Mouse (Mus musculus) gastrocnemius, postnatal 25 days (tissue): ENCODE data around the gene Pecr. TPM values are rescaled to one million over a fixed set of nuclear protein-coding genes. Genes with fewer than 3 reads are reported as not detected.
"Not testable (repeated sequence)": the region's sequence is repeated elsewhere in the genome, so short reads cannot be mapped to it uniquely, and the experiment has no call there.

ENCODE experiments used
- DNase-seq: peaks from one replicate; pipeline ENCODE4 v3.0.0; 2022
- total RNA-seq, 2 experiments: library from RNA; stranded (reverse); gene quantifications; 1 replicate in 1 of 2; 2 replicates in 1 of 2; pipeline ENCODE4 v1.2.3; 2021

Pecr gene
- total RNA-seq, 2 experiments from 2014 or later: 19.1 to 20.7 TPM

DNA sequence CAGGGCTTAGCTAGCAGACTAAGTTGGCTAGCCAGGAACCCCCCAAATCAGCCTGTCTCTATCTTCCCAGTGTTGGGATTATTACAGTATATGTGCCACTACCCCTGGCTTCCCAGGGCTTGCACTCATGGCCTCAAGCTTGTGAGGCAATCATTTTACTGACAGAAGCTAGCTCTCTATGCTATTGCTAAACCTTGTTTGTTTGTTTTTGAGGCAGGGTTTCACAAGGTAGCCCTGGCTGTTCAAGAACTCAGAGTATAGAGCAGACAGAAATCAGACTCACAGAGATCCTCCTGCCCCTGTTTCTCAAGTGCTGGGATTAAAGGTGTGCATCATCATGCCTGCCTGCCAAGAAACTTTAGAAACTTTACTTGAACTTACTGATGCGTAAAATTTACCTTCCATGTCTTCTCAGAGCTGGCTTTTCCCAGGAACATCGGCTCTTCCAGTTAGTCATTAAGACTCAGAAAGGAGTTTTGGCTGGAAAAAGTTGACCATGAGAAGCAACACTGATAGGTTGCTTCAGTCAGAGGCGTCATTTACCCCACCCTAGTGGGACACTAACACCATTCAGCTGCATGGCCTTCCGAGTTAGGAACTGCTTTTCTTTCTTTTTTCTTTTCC, 4.5 kb upstream of the Pecr start:
- DNase-seq: no peak

DNA sequence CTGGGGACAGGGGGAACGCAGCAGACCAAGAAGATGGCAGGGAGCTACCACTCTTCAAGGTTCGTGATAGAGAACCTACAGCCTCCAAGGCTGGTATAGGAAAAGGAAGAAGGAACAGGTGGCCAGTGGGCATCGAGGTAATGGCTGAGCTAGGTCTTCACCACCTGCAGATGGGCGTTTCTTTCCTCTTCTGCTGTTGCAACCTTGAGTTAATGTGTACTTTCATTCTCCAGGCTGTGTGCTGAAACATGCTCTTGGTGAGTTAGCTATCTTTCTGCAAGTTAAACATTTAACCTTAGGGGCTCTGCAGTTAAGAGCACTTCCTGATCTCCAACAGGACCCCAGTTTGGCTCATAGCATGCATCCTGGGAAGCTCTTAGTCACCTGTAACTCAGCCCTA, 3.8 kb upstream of the Pecr start:
- DNase-seq: no peak

DNA sequence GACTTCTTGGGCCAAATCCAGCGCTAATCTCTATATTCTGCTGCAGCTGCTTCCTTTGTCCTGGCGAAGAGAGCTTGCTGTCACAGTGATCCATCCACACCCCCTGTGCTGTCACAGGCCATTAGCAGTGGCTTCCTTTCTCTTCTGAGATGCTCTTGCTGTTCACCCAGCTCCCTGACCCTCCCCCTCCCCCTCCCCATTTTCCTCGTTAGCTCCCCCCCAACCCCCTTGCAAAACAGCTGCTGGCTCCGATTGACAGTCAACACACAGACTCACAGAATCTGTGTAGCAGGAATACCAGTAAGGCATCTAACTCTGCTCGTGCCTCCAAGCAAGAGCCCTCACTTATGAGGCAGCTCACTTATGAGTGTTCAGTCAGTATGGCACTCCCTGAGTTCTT, 2.8 kb upstream of the Pecr start:
- no peak for DNase-seq

DNA sequence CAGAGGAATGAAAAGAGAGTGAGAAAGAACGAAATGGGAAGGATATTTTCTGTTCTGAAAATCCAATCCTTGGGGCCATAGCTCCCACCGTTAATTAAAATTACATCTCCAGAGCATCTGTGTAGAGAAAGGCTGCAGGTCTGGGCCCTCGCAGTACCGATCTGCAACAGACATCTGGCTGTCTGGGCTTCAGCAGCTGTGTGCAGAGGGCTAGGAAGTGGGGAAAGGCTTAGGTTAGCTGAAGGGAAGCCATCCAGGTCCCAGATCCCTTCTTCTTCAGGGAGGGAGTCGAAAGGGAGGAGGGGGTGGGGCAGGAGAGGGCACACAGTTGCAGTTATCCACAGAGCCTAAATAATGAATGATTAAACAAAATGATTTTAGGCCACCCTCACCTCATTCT, 425 bp upstream of the Pecr start:
- DNase-seq: no peak

DNA sequence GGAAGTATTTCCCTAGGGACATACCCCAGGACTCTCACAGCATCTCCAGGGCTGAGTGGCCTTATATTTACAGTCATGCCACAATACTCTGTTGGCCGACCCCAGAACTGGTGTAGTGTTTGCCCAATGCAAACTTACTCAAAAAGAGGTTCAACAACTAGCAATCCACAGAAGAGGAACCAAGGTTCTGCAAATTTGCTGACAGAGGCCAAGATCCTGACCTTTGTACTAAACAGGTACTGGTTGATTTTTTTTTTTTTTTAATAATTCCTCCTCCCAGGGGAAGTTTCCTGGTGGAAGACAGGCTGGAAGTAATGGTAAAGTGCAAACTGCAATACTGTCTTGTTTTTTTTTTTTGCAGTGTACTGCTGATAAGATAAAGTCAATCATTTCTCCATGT, 1.5 kb downstream of the Pecr start:
- DNase-seq: no peak

DNA sequence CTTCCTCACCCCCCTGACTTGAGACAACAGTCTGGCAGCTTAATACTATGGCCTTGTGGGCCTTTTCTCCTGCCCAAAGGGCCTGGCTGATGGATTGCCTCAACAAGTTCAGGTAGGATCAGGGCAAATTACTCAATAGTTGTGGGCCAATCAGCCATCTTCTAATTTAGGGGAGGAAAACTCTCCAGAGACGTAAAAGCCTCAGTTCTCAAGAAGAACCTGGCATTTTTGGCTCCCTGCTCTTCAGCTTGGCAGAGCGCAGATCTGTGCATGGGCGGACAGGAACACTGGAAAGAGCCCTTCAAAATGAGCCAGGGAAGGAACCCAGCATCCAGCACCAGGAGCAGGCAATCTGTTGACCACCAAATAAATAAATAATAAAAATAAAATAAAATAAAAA, 6.0 kb downstream of the Pecr start:
- DNase-seq: no peak

DNA sequence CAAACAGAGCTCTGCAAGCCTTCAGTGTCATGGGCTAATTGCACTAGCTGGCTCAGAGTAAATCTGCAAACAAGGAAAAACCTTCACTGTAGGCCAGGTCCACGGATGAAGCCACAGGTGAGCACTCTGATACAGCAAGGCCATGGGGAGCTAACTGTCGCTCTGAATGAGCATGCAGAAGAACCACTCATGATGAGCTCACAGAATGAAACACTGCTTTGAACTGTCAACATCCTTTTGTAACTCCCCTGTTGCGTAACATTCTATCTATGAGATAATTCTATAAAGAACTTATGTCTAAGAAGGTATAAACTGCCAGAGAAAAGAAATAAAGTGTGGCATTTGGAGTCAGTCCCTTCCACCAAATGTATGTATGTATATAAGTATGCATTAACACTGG, 21.0 kb downstream of the Pecr start:
- DNase-seq: no peak

DNA sequence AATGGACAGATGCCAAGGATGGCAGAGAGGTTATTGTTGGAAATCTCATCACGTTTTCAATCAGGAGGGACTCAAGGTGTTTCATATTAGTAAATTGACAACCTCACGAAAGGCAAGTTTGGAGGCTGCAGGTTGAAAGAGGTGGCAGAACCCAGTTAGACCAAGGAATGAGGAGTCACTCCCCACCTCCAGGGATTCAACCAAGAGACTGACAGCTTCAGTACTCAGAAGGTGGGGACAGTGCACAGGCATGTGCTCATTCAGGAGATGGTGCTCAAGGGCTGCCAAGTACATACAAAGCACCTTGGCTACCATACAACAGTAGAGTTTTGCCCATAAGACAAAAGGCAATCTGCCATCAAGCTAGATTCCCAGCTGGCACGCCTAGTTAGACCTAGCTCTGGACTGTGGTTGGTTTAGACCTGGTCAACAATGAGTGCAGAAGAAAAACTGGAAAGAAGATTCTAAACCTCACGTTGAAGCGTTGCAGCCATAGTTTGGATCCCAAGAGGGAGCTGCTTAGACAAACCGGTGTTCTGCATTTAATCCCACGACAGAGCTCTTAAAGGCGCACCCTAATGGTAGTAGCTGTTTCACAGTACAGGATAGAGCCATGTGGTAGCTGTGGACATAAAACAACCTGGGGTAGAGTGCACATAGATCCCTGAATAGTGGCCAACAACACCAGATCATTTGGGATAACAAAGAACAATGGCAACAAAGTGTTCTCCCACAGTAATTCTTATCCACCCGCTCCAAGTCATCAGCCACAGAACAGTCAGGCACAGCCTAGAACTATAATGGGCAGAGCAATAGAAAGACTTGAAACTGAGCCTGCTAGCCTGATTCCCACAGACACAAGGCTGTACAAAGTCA, 27.5 kb downstream of the Pecr start:
- DNase-seq: no peak

DNA sequence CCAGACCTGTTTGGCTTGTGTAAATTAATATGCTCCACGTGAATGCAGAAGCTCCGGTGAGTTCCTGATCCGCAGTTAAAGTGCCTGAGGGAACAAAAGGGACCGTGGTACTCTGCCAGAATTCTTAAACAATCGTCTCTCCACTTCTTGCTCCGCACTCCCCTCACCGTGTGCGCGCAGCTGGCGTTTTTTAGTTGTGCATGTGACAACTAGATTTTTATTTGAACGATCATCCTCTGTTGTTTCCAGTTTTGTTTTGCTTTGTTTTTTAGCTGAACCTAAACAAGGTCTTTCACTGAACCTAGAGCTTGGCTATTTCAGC, 28.3 kb downstream of the Pecr start:
- no peak for DNase-seq

DNA sequence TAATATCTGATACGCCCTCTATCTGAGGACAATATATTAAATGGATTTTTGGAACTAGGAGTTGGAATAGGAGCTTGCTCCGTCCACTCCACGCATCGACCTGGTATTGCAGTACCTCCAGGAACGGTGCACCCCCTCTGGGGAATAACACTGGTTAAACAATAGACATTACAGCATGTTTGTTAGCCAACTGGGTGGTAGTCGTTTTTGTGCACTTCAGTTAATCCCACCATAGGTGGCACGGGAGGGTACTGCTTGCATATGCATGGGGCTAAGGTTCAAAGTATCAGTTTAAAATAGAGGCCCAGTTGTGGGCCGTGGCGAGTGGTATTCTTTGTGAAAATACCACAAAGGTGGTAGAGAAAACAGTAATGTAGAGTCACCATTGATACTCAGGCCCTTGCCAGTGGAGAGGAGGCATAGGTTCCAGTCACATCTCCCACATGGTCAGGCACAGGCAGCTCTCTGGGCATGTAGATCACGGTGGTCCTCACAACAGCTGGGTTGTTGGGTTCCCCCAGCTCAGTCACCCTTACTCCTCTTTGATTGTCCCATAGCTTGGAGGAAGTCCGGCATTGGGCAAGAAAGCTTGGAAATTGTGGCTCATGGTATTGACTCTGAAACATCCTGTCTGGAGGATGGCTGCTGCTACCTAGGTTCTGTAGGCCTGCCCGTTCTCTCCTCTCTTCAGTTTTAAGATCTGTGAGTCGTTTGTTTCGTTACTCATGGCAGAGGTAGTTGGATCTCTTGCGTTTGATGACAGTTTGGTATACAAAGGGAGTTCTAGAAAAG, 28.9 kb downstream of the Pecr start:
- no peak for DNase-seq

DNA sequence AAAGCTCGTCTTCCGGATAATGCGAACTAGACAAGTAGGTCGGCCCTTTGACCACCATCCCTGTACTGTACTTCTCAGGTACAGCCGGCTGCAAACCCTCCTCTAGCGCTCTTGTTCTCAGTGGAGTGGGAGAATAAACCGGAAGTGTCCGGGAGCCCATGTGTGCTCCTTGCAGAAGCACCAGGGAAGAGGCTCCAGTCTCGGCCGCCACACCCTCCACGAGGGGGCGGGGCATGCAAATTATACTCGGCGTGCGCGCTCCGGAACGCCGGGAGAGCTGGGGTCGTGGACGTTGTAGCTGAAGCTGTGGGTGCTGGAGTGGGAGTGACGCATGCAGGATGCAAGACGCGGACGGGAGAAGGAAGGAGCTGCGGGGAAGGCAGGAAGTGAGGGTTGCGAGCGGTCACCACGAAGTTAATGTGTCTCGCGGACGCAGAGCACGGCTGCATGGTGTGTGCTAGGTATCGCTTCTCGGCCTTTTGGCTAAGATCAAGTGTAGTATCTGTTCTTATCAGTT, 29.5 kb downstream of the Pecr start:
- DNase-seq: peak; percentile 86

DNA sequence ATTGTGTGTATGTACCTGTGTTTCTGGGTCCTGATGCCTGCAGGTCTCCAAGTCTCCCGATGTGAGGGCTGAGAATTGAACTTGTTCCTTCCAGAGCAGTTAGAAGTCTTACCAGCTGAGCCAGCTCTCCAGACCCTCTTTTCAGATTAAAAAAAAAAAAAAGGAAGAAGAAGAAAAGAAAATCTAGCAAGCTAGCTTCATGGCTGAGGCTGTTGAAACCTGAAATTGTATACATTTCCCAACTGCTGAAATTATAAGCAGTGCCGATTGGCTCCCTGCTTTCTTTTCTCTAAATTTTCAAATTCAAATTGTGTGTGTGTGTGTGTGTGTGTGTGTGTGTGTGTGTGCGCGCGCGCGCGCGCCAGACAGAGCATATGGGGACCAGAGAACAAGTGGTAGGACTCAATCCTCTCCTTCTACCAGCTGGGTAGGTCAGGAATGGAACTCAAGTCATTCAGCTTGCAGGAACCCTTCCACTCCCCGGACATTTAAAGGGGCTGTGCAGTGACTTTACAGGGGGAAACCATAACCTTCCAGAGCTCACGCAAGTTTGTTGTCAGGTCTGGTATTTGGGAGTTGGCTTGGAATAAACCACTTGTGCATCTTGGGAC, 30.1 kb downstream of the Pecr start:
- no peak for DNase-seq

DNA sequence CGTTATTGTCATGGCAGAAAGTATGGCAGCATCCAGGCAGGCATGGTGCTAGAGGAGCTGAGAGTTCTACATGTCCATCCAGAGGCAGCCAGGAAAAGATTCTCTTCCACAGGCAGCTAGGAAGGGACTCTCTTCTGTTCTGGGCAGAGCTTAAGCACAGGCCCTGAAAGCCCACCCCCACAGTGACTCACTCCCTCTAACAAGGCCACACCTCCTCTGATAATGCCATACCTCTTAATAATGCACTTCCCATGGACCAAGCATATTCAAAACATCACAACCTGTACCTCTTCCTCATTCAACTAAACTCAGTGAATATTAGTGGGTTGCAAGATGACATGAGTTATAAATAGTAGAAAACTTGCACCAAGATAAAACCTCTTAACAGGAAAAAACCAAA, 32.3 kb downstream of the Pecr start:
- DNase-seq: no peak

DNA sequence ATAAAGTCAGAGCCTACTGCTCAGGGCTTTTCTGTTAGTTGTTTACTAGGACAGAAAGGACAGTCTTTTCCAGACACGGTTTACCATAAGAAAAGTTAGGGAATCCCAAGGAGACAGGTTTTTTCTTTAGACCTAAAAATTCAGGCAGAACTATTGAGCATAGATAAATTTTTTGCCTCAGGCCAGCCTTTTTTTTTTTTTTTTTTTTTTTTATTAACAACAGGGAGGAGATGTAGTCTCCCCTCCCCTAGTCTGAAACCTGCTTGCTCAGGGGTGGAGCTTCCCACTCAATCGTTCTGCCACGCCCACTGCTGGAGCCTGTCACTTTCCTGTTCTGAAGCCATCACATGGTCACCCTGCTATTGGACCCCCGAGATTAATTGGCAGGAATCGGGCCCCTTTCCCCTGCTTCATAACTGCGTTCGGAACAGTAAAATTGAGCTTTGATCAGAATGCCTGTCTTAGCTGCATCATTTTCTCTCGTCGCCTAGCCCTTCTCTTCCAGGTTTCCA, 35.8 kb downstream of the Pecr start:
- DNase-seq: not testable (repeated sequence)

DNA sequence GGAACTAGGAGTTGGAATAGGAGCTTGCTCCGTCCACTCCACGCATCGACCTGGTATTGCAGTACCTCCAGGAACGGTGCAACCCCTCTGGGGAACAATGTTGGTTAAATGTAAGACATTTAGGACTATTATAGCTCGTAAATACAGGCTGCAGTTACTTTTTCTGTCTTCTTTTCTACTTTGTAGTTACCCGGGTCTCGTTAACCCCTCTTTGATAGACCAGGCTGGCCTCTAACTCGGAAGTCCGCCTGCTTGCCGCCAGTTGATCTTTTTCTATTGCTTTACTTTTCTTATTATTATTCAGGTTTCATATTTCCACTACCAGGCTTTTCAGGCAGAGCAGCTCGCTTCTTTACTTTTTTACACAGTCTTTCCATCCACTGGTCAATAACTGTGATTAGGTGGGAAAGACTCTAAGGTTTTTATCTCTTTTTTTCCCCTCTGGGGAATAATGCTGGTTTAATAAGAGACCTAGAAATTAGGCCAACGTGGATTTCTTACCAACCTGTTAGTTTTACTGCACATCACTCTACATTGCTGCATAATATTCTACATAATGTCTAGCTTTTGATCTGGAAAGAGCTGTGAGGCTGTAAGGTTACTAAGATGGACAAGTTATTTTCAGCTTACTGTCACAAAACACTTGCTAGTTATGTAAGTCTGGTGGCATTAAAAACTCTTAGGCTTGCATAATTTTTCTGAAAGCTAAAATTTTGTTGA, 39.6 kb downstream of the Pecr start:
- no peak for DNase-seq

DNA sequence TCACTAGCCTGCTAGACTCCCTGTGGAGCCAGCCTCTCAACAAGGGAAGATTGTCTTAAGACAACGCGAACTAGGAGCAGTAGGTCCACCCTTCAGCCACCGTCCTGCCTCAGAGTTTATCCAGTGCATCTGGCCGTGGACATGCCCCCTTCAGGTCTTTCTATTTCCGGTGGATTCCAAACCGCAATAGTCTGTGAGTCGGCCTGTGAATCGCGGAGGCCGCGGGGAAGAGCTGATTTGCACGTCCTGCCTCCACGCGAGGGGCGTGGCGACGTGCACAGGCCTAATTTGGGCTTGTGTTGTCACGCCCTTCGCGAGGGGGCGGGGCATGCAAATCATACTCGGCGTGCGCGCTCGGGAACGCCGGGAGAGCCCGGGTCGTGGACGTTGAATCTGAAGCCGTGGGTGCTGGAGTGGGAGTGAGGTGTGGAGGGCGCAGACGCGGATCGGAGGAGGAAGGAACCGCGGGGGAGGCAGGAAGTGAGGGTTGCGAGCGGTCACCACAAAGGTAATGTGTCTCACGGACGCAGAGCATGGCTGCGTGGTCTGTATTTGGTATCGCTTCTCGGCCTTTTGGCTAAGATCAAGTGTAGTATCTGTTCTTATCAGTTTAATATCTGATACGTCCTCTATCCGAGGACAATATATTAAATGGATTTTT, 40.3 kb downstream of the Pecr start:
- DNase-seq: peak; percentile 93

DNA sequence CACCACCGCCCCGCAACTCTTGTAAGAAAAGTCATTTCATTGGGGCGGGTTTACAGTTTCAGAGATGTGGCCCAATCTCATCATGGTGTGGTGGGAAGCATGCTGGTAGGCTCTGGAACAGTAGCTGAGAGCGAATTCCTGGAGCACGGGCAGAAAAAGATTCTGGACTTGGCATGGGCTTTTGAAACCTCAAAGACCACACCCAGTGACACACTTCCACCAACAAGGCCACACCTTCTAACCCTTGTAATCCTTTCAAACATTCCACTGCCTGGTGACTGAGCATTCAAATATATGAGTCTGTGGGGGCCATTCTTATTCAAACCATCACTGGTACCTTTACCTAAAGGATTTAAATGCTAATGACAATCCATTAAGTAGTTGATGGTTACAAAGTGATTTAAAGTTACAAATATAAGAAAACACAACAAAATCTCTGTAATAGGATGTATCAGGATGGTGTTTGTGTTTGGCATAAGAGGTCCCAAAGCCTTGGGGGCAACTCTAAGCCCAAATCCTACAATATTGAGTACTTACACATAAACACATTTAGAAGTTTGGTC, 41.5 kb downstream of the Pecr start:
- no peak for DNase-seq

DNA sequence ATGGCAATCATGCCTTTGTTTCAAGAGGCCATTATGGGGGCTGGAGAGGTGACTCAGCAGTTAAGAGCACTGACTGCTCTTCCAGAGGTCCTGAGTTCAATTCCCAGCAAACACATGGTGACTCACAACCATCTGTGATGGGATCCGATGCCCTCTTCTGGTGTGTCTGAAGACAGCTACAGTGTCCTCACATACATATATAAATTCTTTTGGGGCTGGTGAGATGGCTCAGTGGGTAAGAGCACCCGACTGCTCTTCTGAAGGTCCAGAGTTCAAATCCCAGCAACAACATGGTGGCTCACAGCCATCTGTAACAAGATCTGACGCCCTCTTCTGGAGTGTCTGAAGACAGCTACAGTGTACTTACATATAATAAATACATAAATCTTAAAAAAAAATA, 45.0 kb downstream of the Pecr start:
- DNase-seq: not testable (repeated sequence)

DNA sequence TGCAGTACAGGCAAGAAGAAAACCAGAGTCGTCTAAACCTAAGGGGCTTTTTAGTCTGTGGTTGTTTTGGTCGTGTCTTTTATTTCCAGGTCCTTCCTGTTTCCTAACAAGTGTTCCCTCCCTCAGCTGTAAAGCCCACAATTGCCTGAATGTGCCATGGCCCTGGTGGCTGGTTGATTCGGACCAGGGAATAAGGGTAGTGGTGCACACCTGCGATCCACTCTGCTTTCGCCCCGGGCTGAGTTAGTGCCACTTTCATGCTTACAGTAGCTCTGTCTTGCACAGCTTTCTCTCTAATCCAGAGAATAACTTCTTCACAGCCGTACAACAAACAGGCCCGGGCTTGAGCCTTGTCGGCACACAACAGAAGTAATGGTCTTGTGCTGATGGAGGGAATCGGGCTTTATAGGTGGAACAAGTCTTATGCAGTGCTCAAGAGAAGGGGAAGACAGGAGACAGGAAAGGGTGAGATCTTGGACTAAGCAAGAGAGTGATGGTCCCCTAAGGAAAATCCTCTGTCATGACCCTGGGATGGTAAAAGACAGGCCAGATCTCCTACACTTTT, 46.0 kb downstream of the Pecr start:
- DNase-seq: no peak

DNA sequence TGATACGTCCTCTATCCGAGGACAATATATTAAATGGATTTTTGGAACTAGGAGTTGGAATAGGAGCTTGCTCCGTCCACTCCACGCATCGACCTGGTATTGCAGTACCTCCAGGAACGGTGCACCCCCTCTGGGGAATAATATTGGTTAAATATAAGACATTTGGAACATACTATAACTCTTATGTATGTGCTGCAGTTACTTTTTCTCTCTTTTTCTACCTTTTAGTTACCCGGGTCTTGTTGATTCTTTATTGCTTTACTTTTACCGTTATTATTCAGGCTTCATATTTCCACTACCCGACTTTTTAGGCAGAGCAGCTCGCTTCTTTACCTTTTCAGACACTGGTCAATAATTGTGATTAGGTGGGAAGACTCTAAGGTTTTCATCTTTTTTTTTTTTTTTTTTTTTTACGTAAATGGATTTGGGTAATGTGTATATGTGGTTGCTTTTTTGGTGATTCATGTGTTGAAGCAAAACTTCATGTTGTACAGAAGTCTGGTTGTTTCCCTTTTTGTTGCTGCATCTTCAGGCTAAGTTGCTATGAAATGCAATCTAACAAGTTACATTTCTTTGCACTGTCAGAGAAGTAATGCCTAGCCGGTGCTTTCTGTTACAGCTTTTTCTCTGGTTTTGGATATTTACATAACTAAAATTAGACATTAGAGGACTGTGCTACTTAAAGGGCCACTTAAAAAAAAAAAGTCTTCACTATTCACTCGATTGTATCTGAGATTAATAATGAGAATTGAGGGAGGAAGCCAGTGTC, 46.9 kb downstream of the Pecr start:
- DNase-seq: no peak
